Mouse (Mus musculus) adrenal gland (tissue): ENCODE measurements around the gene Ptafr.
"Not testable (repeated sequence)": the region's sequence is repeated elsewhere in the genome, so short reads cannot be mapped to it uniquely, and the experiment has no call there.

Source experiments
- intact Hi-C: fragments of 180-260 bp; cut with DNase I; formaldehyde crosslinking; loops from one replicate; pipeline ENCODE4 v1.15.1; 2025

Gene Ptafr

GRCm38 (mm10) chr4:132554653-132555052 is 9.2 kb upstream of the Ptafr start:
- intact Hi-C loops: no loop called here

GRCm38 (mm10) chr4:132555550-132555949 is 8.3 kb upstream of the Ptafr start:
- intact Hi-C loops: not testable (repeated sequence)

GRCm38 (mm10) chr4:132563261-132563660 is 606 bp upstream of the Ptafr start:
- intact Hi-C loops: no loop called here

- intact Hi-C loops: no loop called here
Observed at GRCm38 (mm10) chr4:132565089-132565747, 1.4 kb downstream of the Ptafr start.

- intact Hi-C loops: no loop called here
Observed at GRCm38 (mm10) chr4:132567361-132567779, 3.5 kb downstream of the Ptafr start.

GRCm38 (mm10) chr4:132569115-132569514 is 5.2 kb downstream of the Ptafr start:
- intact Hi-C loops: no loop called here

- intact Hi-C loops: no loop called here
Observed at GRCm38 (mm10) chr4:132571190-132571589, 7.3 kb downstream of the Ptafr start.

GRCm38 (mm10) chr4:132573327-132573726 is 9.5 kb downstream of the Ptafr start:
- intact Hi-C loops: no loop called here

GRCm38 (mm10) chr4:132574809-132575347 is 11.0 kb downstream of the Ptafr start:
- intact Hi-C loops: no loop called here

- intact Hi-C loops: no loop called here
Observed at GRCm38 (mm10) chr4:132583781-132584180, 19.9 kb downstream of the Ptafr start.

- intact Hi-C loops: no loop called here
Observed at GRCm38 (mm10) chr4:132584975-132585374, 21.1 kb downstream of the Ptafr start.

GRCm38 (mm10) chr4:132586282-132586681 is 22.4 kb downstream of the Ptafr start:
- intact Hi-C loops: no loop called here

- intact Hi-C loops: no loop called here
Observed at GRCm38 (mm10) chr4:132588512-132588911, 24.6 kb downstream of the Ptafr start.

- intact Hi-C loops: no loop called here
Observed at GRCm38 (mm10) chr4:132590642-132591041, 26.8 kb downstream of the Ptafr start.

- intact Hi-C loops: no loop called here
Observed at GRCm38 (mm10) chr4:132592958-132593357, 29.1 kb downstream of the Ptafr start.

GRCm38 (mm10) chr4:132594191-132594590 is 30.3 kb downstream of the Ptafr start:
- intact Hi-C loops: no loop called here

GRCm38 (mm10) chr4:132598861-132599260 is 35.0 kb downstream of the Ptafr start:
- intact Hi-C loops: no loop called here

- intact Hi-C loops: no loop called here
Observed at GRCm38 (mm10) chr4:132599764-132600163, 35.9 kb downstream of the Ptafr start.

GRCm38 (mm10) chr4:132600465-132600864 is 36.6 kb downstream of the Ptafr start:
- intact Hi-C loops: no loop called here

- intact Hi-C loops: not testable (repeated sequence)
Observed at GRCm38 (mm10) chr4:132601242-132601641, 37.4 kb downstream of the Ptafr start.

GRCm38 (mm10) chr4:132603468-132603867 is 39.6 kb downstream of the Ptafr start:
- intact Hi-C loops: no loop called here

- intact Hi-C loops: no loop called here
Observed at GRCm38 (mm10) chr4:132605816-132606215, 41.9 kb downstream of the Ptafr start.

- intact Hi-C loops: no loop called here
Observed at GRCm38 (mm10) chr4:132608147-132608546, 44.3 kb downstream of the Ptafr start.
